Mouse (Mus musculus): ENCODE results near the gene Dvl1.

Dvl1 gene

DNA sequence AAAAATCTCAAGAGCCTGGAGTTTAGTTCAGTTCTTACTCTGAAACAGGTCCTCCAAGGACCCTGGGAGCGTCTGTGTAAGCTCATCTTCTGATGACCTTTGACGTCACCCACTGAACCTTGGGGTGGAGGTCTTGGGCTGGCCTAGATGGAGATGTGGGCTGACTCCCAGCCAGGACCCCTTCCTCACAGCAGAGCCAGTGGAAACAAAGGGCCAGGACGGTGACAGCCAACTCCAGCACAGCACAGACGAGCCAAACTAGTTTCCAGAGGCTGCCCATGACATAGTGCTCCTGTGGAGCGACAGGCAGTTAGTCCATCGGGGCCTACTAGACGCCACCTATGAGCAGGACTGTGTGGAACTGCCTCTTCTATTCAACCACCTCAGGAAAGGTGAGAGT lies 61.1 kb downstream of the Dvl1 start:
- peak in 1 of 2 experiments; percentile 1 for DNase-seq (ENCODE audit: low spot score in 2 of 2)

DNA sequence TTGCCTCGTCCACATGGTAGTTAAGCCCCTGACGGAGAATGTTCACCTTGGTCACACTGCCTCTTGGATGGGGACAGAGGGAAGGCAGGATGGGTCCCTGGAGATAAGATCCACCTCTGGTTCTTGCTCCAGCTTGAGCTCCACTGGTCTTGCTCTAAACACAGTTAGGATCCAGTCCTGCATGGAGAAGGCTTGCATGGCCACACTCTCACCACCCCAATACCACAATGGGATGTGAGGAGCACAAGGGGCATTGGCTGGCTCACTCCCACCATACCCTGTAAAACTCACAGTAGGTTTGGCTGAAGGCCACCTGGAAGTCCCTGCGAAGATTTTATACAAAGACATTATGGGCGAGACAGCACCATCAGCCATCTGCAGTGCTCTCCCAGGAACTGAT lies 61.5 kb downstream of the Dvl1 start:
- DNase-seq (ENCODE audit: low spot score in 2 of 2) = no peak

Data from frontal cortex, postnatal 36 days (tissue).